Mouse (Mus musculus): ENCODE data around the gene Gbgt1. TPM values are rescaled to one million over a fixed set of nuclear protein-coding genes. Genes with fewer than 3 reads are reported as not detected.

Gbgt1 gene
- polyA plus RNA-seq, 1 experiment = 18.4 TPM

DNA sequence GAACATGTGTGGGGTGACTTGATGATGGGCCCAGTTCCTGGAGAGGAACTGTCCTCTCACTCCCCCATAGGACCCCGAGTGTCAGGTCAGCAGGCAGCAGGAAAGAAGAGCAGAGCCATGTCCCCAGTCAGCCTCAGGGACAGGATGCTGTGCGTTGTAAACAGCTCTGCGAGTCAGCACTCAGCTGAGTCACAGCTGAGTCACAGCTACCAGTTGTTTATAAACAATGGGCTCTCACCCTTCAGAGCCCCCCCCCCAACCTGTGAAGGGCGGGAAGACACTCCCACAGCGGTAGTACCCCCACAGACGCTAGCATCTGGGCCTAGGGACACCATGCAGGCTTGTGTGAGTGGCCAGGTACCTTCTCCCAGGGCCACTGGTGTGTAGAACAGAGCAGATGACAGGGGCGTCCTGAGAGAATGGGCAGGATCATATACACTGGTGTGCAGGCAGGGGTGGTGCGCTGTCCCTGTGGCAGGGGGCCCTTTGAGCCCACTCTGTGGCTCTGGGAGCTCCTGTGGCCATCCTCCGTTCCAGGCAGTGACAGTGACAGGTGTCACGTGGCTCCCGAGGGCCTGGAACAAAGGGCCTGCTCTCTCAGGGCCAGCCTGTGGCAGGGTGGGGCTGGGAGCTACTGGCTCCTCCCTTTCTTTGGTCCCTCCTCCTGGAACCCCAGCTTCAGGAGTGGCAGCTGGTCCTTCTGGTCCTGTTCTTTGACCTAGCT lies 28.7 kb downstream of the Gbgt1 start:
- TF ChIP-seq POLR2A (IDR thresholded peaks at IDR 0.05; ENCODE audit: borderline replicate concordance, low read depth, low read length) (no peak), CTCF (IDR thresholded peaks at IDR 0.05; ENCODE audit: low read depth, low read length) (no peak)
- Histone ChIP-seq H3K4me1 (ENCODE audit: control insufficient read depth, insufficient read depth, low read length) (peaks cover 55% of the 10 kb centered on the region), H3K4me3 (ENCODE audit: insufficient read depth, low read length) (peak overlapping the region; percentile 36), H3K27ac (ENCODE audit: insufficient read depth, low read depth, low read length) (peak overlapping the region; percentile 94)

DNA sequence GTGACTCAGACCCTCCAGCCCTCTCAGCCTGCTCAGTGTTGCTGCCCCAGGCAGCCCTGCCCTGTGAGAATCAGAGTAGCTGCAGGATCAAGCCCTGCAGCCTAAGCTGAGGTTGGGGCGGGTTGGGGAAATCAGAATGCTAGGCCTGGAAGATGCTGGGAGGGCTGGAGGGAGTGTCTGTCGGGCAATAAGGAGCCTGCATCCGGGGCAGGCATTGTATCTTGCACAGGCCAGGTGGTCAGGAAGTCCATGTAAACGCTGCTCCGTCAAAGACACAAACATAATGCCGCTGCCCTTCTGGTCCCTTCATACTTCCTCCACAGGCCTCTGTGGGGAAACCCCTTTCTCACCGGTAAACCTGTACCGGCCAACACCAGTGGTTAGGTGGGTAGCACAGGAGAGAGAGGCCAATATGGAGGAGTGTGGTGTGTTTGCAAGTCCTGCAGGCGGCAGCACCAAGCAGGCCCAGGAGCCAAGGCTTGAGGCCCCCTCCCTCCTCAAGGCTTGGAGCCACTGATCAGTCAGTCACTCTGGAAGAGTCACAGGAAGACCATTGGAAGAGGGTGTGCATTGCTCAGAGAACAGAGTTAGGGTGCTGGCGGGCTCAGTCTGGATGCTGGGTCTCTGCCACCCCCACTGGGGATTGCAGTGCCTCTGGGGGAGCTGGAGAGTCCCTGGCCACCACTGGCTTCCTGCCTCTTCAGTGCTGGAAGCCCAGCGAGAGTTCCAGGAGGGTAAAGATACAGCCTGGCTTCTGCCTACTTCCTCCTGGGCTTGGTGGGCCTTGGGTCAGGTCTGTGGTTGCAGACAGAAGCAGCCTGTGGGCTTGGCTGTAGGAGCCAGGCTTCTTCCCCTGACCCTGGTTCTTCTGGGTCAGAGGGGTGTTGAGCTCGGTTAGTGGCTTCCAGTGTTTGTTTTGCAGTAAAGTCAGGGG lies 29.5 kb downstream of the Gbgt1 start:
- peaks cover 52% of the 10 kb centered on the region for H3K4me1 ChIP-seq (ENCODE audit: control insufficient read depth, insufficient read depth, low read length)
- no peak for TF ChIP-seq POLR2A (IDR thresholded peaks at IDR 0.05; ENCODE audit: borderline replicate concordance, low read depth, low read length)
- TF ChIP-seq CTCF (IDR thresholded peaks at IDR 0.05; ENCODE audit: low read depth, low read length) = peak; percentile 37; the same call in 1 of the 2 replicates
- peak overlapping the region; percentile 7; the same call in 1 of the 2 replicates for H3K4me3 ChIP-seq (ENCODE audit: insufficient read depth, low read length)
- peak overlapping the region; percentile 94 for H3K27ac ChIP-seq (ENCODE audit: insufficient read depth, low read depth, low read length)

DNA sequence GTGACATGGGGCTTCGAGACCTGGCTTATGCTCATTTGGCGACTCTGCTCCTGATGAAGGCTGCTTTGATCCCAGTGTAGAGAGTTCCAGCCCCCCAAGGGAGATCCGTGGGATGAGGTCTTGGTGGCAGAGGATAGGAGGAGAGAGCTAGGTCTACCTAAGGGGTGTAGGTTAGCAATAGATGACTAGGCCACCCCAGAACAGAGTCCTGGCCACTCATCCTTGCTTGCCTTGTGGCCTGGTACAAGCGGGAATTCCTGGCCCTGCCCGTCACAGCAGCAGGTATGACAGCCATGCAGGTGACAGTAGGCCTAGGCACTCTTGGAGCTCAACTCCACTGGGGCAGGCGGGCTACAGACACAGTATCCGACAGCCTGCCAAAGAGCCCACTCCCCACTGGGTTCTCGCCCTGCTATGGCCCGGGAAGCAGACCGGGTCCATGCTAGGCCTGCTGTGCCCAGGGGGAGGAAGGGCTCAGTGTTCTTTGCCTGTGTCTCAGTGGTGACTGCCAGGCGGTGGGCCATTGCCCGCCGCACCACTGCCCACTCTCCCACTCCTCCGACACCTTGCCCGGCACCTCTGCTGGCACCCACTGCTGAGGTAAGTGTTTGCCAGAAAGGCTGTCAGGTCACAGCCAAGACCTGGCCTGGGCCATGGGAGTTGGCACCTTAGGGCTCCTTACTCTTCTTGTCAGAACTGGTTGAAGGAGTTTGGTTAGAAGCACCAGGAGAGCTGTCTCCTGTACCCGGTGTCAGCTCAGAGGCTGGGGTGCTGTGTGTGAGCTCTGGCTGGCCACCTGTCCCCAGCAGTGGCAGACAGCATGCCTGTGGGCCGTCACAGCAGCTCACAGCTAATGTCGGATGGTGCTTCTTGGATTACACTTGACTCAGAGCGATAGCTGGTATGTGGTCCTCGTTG lies 31.0 kb downstream of the Gbgt1 start:
- no peak overlapping the region for H3K27ac ChIP-seq (ENCODE audit: insufficient read depth, low read depth, low read length)
- no peak overlapping the region for H3K4me3 ChIP-seq (ENCODE audit: insufficient read depth, low read length)
- TF ChIP-seq POLR2A (IDR thresholded peaks at IDR 0.05; ENCODE audit: borderline replicate concordance, low read depth, low read length) (no peak), CTCF (IDR thresholded peaks at IDR 0.05; ENCODE audit: low read depth, low read length) (no peak)
- peaks cover 48% of the 10 kb centered on the region for H3K4me1 ChIP-seq (ENCODE audit: control insufficient read depth, insufficient read depth, low read length)

DNA sequence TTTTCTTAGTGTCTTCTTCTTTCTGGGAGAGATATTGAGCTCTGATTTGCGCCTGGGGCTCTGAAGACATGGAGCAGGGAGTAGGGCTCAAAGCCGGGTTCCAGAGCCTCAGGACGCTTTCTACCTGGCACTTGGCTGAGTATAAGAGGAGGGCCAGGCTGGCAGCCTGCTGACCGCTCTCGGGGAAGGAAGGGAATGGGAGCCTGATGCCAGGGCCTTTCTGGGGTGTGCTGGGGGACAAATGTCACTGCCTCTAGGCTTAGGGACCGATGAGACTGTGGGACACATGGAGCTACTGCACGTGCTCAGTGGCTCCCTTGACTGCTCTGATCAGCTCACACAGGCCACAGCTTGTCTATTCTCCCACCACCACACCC lies 31.7 kb downstream of the Gbgt1 start:
- no peak overlapping the region for H3K4me3 ChIP-seq (ENCODE audit: insufficient read depth, low read length)
- no peak overlapping the region for H3K27ac ChIP-seq (ENCODE audit: insufficient read depth, low read depth, low read length)
- TF ChIP-seq POLR2A (IDR thresholded peaks at IDR 0.05; ENCODE audit: borderline replicate concordance, low read depth, low read length) (no peak), CTCF (IDR thresholded peaks at IDR 0.05; ENCODE audit: low read depth, low read length) (no peak)
- peaks cover 48% of the 10 kb centered on the region for H3K4me1 ChIP-seq (ENCODE audit: control insufficient read depth, insufficient read depth, low read length)

DNA sequence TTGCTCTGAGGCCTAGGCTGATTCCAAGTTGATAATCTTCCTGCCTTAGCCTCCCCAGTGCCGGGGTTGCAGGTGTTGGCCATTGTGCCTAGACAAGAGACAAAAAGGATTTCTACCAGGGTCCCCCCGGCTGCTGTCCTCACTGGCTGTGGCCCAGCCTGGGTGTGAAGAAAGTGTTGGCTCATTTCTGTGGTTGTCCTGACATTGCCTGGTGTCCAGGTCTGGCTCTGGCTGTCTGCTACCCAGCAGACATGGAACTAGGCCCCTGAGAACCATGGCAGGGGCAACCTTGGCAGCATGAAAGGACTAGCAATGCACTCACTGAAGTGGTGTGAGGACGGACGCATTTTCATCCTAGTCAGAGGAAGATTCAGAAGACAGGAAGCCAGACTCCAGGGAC lies 33.2 kb downstream of the Gbgt1 start:
- H3K4me3 ChIP-seq (ENCODE audit: insufficient read depth, low read length) = no peak overlapping the region
- TF ChIP-seq CTCF (IDR thresholded peaks at IDR 0.05; ENCODE audit: low read depth, low read length) (no peak), POLR2A (IDR thresholded peaks at IDR 0.05; ENCODE audit: borderline replicate concordance, low read depth, low read length) (no peak)
- H3K27ac ChIP-seq (ENCODE audit: insufficient read depth, low read depth, low read length) = no peak overlapping the region
- peaks cover 37% of the 10 kb centered on the region for H3K4me1 ChIP-seq (ENCODE audit: control insufficient read depth, insufficient read depth, low read length)

DNA sequence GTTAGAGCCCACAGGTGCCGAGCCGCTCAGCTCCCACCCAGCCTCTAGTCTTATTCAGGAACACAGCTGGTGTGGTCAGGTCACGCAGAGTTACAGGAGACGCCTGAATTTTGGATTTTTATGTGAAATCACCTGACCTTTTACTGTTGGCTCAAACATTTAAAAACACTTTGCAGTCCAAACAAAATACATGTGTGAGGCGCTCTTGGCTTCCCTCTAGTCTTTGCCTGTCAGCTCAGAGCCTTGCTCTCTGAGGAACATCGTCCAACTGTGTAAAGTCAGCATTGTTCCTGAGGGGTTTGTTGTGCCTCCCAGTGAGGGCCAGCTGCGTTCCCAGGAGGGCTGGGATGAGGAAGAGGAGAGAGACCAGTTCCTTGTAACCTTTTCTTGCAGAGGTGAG lies 33.6 kb downstream of the Gbgt1 start:
- TF ChIP-seq CTCF (IDR thresholded peaks at IDR 0.05; ENCODE audit: low read depth, low read length) (no peak), POLR2A (IDR thresholded peaks at IDR 0.05; ENCODE audit: borderline replicate concordance, low read depth, low read length) (no peak)
- Histone ChIP-seq H3K27ac (ENCODE audit: insufficient read depth, low read depth, low read length) (no peak overlapping the region), H3K4me1 (ENCODE audit: control insufficient read depth, insufficient read depth, low read length) (peaks cover 37% of the 10 kb centered on the region), H3K4me3 (ENCODE audit: insufficient read depth, low read length) (no peak overlapping the region)

DNA sequence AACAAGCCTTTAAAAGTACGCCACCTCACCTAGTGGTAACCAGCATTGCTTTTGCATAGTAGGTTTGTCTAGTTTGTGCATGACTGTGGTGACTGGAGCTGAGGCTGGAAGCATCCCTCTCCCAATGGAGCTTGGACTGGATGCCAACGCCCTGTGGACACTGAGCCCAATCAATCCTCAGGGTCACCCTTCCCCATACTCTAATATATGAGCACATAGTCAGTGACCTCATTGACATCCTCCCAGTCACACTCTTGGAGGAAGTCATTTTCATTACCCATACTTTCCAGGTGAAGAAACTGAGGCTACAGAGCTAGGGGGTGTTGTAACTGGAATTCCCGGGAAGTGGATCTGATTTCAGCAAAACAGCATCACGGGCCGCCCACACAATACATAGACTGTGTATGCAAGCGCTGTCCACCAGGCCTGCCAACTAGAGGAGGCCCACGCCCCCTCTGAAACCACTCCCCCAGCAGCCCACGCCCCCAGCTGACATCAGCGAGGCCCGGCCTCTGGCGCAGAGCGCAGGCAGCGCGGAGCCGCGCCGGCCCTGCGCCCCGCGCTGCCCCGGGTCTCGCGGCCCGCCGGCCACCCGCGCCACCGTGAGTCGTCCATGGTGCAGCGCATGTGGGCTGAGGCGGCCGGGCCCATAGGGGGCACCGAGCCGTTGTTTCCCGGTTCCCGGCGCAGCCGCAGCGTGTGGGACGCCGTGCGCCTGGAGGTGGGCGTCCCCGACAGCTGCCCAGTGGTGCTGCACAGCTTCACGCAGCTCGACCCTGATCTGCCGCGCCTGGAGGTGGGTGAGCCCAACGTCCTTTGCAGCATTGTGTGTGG lies 36.5 kb downstream of the Gbgt1 start:
- Histone ChIP-seq H3K4me1 (ENCODE audit: control insufficient read depth, insufficient read depth, low read length) (peaks cover 48% of the 10 kb centered on the region), H3K27ac (ENCODE audit: insufficient read depth, low read depth, low read length) (peak overlapping the region; percentile 28), H3K4me3 (ENCODE audit: insufficient read depth, low read length) (peak overlapping the region; percentile 61)
- no peak; the same call in 1 of the 2 replicates for TF ChIP-seq POLR2A (IDR thresholded peaks at IDR 0.05; ENCODE audit: borderline replicate concordance, low read depth, low read length)
- no peak for TF ChIP-seq CTCF (IDR thresholded peaks at IDR 0.05; ENCODE audit: low read depth, low read length)

DNA sequence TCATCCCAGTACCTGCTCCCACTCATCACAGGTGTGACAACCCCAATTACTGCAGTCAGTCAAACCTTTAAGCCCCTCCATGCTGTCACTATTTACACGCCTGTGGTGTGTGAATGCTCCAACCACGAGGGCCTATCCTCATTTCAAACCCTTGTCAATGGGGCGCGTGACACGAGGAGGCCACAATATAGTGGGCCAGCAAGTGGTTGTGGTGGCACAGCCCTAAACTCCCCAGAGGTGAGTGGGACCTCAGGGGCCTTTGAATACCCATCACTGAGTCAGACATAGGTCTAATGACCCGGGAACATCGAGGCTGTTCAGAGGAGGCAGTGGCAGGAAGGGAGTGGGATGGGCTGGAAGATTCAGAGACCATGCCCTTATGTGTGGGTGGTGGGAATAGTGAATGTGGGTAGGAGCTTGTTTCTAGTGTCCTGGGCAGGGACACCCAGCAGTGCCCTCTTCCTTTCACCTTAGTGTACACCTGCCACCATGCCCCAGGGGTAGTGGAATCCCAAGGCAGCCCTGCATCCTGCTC lies 37.3 kb downstream of the Gbgt1 start:
- peak overlapping the region; percentile 28; the same call in 1 of the 2 replicates for H3K27ac ChIP-seq (ENCODE audit: insufficient read depth, low read depth, low read length)
- TF ChIP-seq CTCF (IDR thresholded peaks at IDR 0.05; ENCODE audit: low read depth, low read length) (no peak), POLR2A (IDR thresholded peaks at IDR 0.05; ENCODE audit: borderline replicate concordance, low read depth, low read length) (no peak)
- H3K4me1 ChIP-seq (ENCODE audit: control insufficient read depth, insufficient read depth, low read length) = peaks cover 55% of the 10 kb centered on the region
- H3K4me3 ChIP-seq (ENCODE audit: insufficient read depth, low read length) = peak overlapping the region; percentile 61
